Mouse (Mus musculus) heart, adult 2 months (tissue): ENCODE data around the gene Stt3a. TPM values are rescaled to one million over a fixed set of nuclear protein-coding genes. Genes with fewer than 3 reads are reported as not detected.

Experiments
- DNase-seq, 2 experiments: peaks; one replicate each; pipeline ENCODE4 v3.0.0; 2021
- H3K27ac ChIP-seq: fragments of 200-600 bp; 2 replicates; pipeline ENCODE4 v1.8.1; 2022
- H3K27me3 ChIP-seq: fragments of 200-500 bp; 2 replicates; pipeline ENCODE4 v1.6.1; 2012; ENCODE audit warnings: mild to moderate bottlenecking, low read length, inconsistent platforms, mixed read lengths; ENCODE audit not compliant: control insufficient read depth, insufficient read depth
- H3K36me3 ChIP-seq: fragments of 200-500 bp; 2 replicates; pipeline ENCODE4 v1.6.1; 2012; ENCODE audit warnings: low read length, inconsistent platforms; ENCODE audit not compliant: control insufficient read depth, insufficient read depth
- H3K4me1 ChIP-seq: fragments of 200-500 bp; 2 replicates; pipeline ENCODE4 v1.6.1; 2011; ENCODE audit warnings: low read length; ENCODE audit not compliant: control insufficient read depth, insufficient read depth
- H3K4me3 ChIP-seq: fragments of 200-600 bp; 2 replicates; pipeline ENCODE4 v1.8.1; 2022
- H3K79me2 ChIP-seq: fragments of 200-500 bp; replicated peaks from 2 replicates; pipeline ENCODE4 v1.6.1; 2012; ENCODE audit warnings: mild to moderate bottlenecking, inconsistent platforms, low read length, moderate library complexity, mixed read lengths; ENCODE audit not compliant: control insufficient read depth, insufficient read depth
- H3K9ac ChIP-seq: fragments of 200-500 bp; 2 replicates; pipeline ENCODE4 v1.6.1; 2012; ENCODE audit warnings: low read depth, mild to moderate bottlenecking, control low read depth, inconsistent platforms, low read length, mixed read lengths
- CTCF ChIP-seq: fragments of 200-600 bp; IDR thresholded peaks from 2 replicates; pipeline ENCODE4 v1.8.1; 2022; ENCODE audit warnings: antibody characterized with exemption, mild to moderate bottlenecking, moderate library complexity
- EP300 ChIP-seq: fragments of 200-500 bp; IDR thresholded peaks from 2 replicates; pipeline ENCODE4 v1.6.1; 2011; ENCODE audit warnings: low read depth, low read length, control low read depth; ENCODE audit not compliant: insufficient read depth
- POLR2A ChIP-seq: fragments of 200-500 bp; IDR thresholded peaks from 2 replicates; pipeline ENCODE4 v1.6.1; 2011; ENCODE audit warnings: mild to moderate bottlenecking, low read depth, low read length, control low read depth; ENCODE audit not compliant: insufficient read depth
- WGBS: fragments of 180-500 bp; shearing (Covaris S2); methylation state at CpG from one replicate; pipeline ENCODE4 v1.1.7; 2018; 5-methylcytosine and 5-hydroxymethylcytosine counted together
- intact Hi-C: fragments of 180-260 bp; cut with DNase I; formaldehyde crosslinking; loops from one replicate; pipeline ENCODE4 v1.15.1; 2025
- polyA plus RNA-seq: library from polyadenylated mRNA; depleted of rRNA; stranded (reverse); fragments of >200 nt; gene quantifications from 2 replicates; pipeline ENCODE4 v1.2.3, GENCODE M21; 2012
- total RNA-seq, 2 experiments: library from RNA; stranded (reverse); gene quantifications; 2 replicates each; pipeline ENCODE4 v1.2.3; 2021

Stt3a gene
- total and polyA plus RNA-seq, 3 experiments, result 59.6 to 77.4 (median 71.0) TPM

DNA sequence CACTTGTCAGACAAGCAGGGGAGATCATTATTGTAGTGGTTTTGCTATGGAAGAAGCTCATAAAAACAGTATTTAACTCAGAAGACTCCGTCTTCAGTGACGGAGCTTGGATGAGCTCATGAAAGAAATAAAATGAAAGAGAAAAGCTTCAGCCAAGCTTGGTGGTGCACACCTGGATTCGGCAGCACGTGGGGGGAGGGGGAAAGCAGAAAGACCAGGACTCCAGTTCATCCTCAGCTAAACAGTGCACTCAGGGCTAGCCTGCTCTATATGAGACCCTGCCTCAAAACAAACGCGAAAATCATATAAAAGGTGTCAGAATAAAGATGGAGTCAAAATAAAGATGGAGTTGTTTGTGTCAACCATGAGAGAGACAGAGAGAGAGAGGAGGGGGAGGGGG is 35.9 kb upstream of the Stt3a start:
- DNase-seq, result no peak
- Histone ChIP-seq H3K4me3 (no peak overlapping the region), H3K79me2 (no peaks in the 10 kb centered on the region), H3K4me1 (no peaks in the 10 kb centered on the region), H3K36me3 (no peaks in the 10 kb centered on the region), H3K9ac (no peak overlapping the region), H3K27ac (no peak overlapping the region), H3K27me3 (no peaks in the 10 kb centered on the region)
- TF ChIP-seq EP300, result no peak
- no peak for TF ChIP-seq CTCF
- no peak for TF ChIP-seq POLR2A
- intact Hi-C loops, result no loop called here
- WGBS, result 75% methylated on average over 6 of the region's 6 CpGs

DNA sequence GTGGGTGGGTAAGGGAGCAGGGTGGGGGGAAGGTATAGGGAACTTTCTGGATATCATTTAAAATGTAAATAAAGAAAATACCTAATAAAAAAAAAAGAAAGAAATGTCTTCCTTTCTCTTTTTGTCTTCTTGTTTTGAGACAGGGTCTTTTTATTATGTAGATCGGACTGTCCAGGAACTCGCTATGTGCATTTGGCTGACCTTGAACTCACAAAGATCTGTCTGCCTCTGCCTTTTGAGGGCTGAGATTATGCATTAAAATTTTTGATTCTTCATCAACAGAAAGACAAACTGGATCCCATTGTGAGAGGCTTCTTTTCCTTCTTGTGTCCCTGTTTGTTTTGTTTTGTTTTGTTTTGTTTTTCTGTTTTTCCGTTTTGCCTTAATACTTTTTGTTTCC is 35.5 kb upstream of the Stt3a start:
- no peak for TF ChIP-seq POLR2A
- no peak for TF ChIP-seq EP300
- no peak for TF ChIP-seq CTCF
- Histone ChIP-seq H3K9ac (no peak overlapping the region), H3K27ac (no peak overlapping the region), H3K36me3 (no peaks in the 10 kb centered on the region), H3K27me3 (no peaks in the 10 kb centered on the region), H3K4me3 (no peak overlapping the region), H3K79me2 (no peaks in the 10 kb centered on the region), H3K4me1 (no peaks in the 10 kb centered on the region)
- WGBS, result 82% methylated on average over 3 of the region's 3 CpGs
- intact Hi-C loops, result no loop called here
- no peak for DNase-seq

DNA sequence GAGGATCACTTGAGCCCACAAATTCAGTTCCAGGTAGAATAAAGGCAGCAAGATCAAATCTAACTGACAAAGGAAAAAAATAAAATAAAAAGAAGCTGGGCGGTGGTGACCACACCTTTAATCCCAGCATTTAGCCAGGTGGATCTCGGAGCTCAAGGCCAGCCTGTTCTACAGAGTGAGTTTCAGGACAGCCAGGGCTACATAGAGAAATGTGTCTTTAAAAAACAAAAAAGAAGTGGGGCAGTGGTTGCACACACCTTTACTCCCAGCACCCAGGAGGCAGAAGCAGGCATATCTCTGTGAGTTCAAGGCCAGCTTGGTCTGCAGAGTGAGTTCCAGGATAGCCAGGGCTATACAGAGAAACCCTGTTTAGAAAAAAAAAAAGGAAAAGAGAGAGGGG is 34.5 kb upstream of the Stt3a start:
- intact Hi-C loops, result no loop called here
- WGBS, result 91% methylated on average over 2 of the region's 2 CpGs
- TF ChIP-seq CTCF (no peak), EP300 (no peak), POLR2A (no peak)

GRCm38 (mm10) chr9:36796781-36797555 is 29.5 kb upstream of the Stt3a start, which contains the start of gene Ei24:
Gene Ei24, minus strand, starts transcription at chr9:36797393.
- Histone ChIP-seq H3K4me3 (peak within 1 kb of the TSS; percentile 95), H3K36me3 (peaks cover 4% of the 10 kb centered on the region), H3K4me1 (peaks cover 3% of the 10 kb centered on the region), H3K79me2 (peaks cover 1% of the 10 kb centered on the region; the same call in 1 of the 2 replicates), H3K27me3 (no peaks in the 10 kb centered on the region), H3K27ac (peak within 1 kb of the TSS; percentile 92), H3K9ac (peak within 1 kb of the TSS; percentile 92)
- TF ChIP-seq CTCF, result no peak
- TF ChIP-seq EP300, result no peak
- TF ChIP-seq POLR2A, result peak; percentile 48; the same call in 1 of the 2 replicates
- WGBS, result under 1% methylated on average over 66 of the region's 66 CpGs
- intact Hi-C loops, result loop anchor here (2.0 to 5.0 kb wide), 2 partner anchors 30 to 70 kb away; partner anchors contain the start of genes Chek1 and Stt3a
- DNase-seq, result peak; percentile 92 to 98

More for the DNA sequence above, 34.5 kb upstream of the Stt3a start:
- Histone ChIP-seq H3K9ac (no peak overlapping the region), H3K27me3 (no peaks in the 10 kb centered on the region), H3K27ac (no peak overlapping the region), H3K4me1 (no peaks in the 10 kb centered on the region; the same call in 1 of the 2 replicates), H3K36me3 (no peaks in the 10 kb centered on the region), H3K4me3 (no peak overlapping the region), H3K79me2 (no peaks in the 10 kb centered on the region)
- no peak for DNase-seq

GRCm38 (mm10) chr9:36796224-36796623 is 28.7 kb upstream of the Stt3a start:
- peak overlapping the region; percentile 95 for H3K4me3 ChIP-seq
- no peak for DNase-seq
- TF ChIP-seq EP300, result no peak
- peaks cover 4% of the 10 kb centered on the region for H3K36me3 ChIP-seq
- peaks cover 3% of the 10 kb centered on the region for H3K4me1 ChIP-seq
- WGBS, result 14% methylated on average over 5 of the region's 5 CpGs
- intact Hi-C loops, result loop anchor here (2.0 to 5.0 kb wide), 2 partner anchors 29 to 69 kb away; partner anchors contain the start of genes Chek1 and Stt3a
- H3K79me2 ChIP-seq, result peaks cover 1% of the 10 kb centered on the region; the same call in 1 of the 2 replicates
- H3K27me3 ChIP-seq, result no peaks in the 10 kb centered on the region
- H3K27ac ChIP-seq, result peak overlapping the region; percentile 92; the same call in 1 of the 2 replicates
- peak overlapping the region; percentile 92; the same call in 1 of the 2 replicates for H3K9ac ChIP-seq

DNA sequence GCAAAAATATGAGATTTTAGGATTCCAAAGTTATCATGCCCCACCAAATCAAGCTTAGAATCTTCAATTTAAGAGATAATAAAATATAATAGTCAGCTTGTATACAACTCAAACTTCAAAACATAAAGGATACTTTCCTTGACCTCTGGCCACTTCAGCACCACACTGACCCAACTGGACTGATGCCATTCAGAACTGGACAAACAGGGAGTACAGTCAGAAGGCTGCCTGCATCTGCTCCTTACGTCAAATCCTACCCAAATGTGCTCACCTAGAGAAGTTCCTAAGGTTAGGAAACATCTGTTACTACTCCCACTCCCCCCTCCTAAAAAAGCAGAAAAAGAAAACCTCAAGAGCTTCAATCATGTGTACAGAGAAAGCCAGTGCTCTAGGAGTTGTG is 28.1 kb upstream of the Stt3a start:
- Histone ChIP-seq H3K4me1 (peaks cover 3% of the 10 kb centered on the region), H3K9ac (no peak overlapping the region), H3K79me2 (peaks cover 1% of the 10 kb centered on the region; the same call in 1 of the 2 replicates), H3K27me3 (no peaks in the 10 kb centered on the region), H3K27ac (no peak overlapping the region), H3K4me3 (no peak overlapping the region), H3K36me3 (peaks cover 4% of the 10 kb centered on the region)
- intact Hi-C loops, result loop anchor here (5.0 kb wide), 1 partner anchor 68 kb away; the partner anchor contains the start of gene Chek1
- 48% methylated on average over 1 of the region's 1 CpGs for WGBS
- TF ChIP-seq EP300 (no peak), CTCF (no peak), POLR2A (no peak)
- DNase-seq, result no peak
